ENCODE assay signal across 8 mouse cellular contexts in genomic region chr9:31971801-31972628, GRCm38 (mm10). TPM values are rescaled to one million over a fixed set of nuclear protein-coding genes. Genes with fewer than 3 reads are reported as not detected.
DNase-seq lines count a peak whose midpoint lies in the region; ATAC-seq lines count a peak whose summit lies in the region.

No protein-coding gene starts in this region.

- WGBS in intestine, embryonic 16.5 days = 5% methylated on average over 7 of the region's 7 CpGs

- H3K27ac ChIP-seq in intestine, embryonic 16.5 days (ENCODE audit: low read length) = peak overlapping the region; percentile 54; the same call in 1 of the 2 replicates

- 0 out of 2 replicates have a peak overlapping the region, but pooled peaks have one; percentile 7 for H3K4me2 ChIP-seq in intestine, embryonic 16.5 days (ENCODE audit: low read depth, low read length)

- H3K9ac ChIP-seq in intestine, embryonic 16.5 days (ENCODE audit: low read depth, low read length) = no peak overlapping the region

- peak; percentile 82 to 94 for DNase-seq in adrenal gland, adult (ENCODE audit: inconsistent age in 2 of 2, low spot score in 1 of 2)
- DNase-seq in left cerebral cortex, adult 8-10 months (ENCODE audit: low spot score in 2 of 2) = peak; percentile 34 to 51
- DNase-seq in lung, postnatal 4 days = peak; percentile 71 to 72
- peak; percentile 66 for DNase-seq in right cerebral cortex, postnatal 14 days

- peak; percentile 96 for ATAC-seq in common myeloid progenitor, adult 5-6 weeks (replicated peaks; ENCODE audit: low read depth, poor library complexity, severe bottlenecking)
- peak; percentile 81 for ATAC-seq in granulocyte monocyte progenitor cell, adult 5-6 weeks (replicated peaks; ENCODE audit: poor library complexity, severe bottlenecking)
- ATAC-seq in intestine, embryonic 16.5 days = peak; percentile 97
- no peak for ATAC-seq in erythroblast, adult 5-6 weeks (replicated peaks; ENCODE audit: low FRiP score, poor library complexity, severe bottlenecking)

- H3K9me3 ChIP-seq in intestine, embryonic 16.5 days (ENCODE audit: control insufficient read depth, low read length) = no peaks in the 10 kb centered on the region

- no peaks in the 10 kb centered on the region for H3K27me3 ChIP-seq in intestine, embryonic 16.5 days (replicated peaks; ENCODE audit: control insufficient read depth, insufficient read depth, low read length)

- peaks cover 10% of the 10 kb centered on the region for H3K4me1 ChIP-seq in intestine, embryonic 16.5 days (ENCODE audit: control insufficient read depth, insufficient read depth, low read length)

- H3K36me3 ChIP-seq in intestine, embryonic 16.5 days (ENCODE audit: control insufficient read depth, insufficient read depth, low read length) = no peaks in the 10 kb centered on the region

- H3K4me3 ChIP-seq in intestine, embryonic 16.5 days (ENCODE audit: low read length) = no peak overlapping the region

RNA-seq across cellular contexts. Expression of gene Barx2, which starts 58.8 kb away (rescaled TPM):
- not detected in 2 replicates for total RNA-seq in common myeloid progenitor, adult 5-6 weeks (2017)
- not detected in 2 replicates for total RNA-seq in granulocyte monocyte progenitor cell, adult 5-6 weeks (2014; fragmentation: Nextera tagmentation)
- total RNA-seq in granulocyte monocyte progenitor cell, adult 5-6 weeks (2017) = not detected in 2 replicates
- polyA plus RNA-seq in intestine, embryonic 16.5 days (2015; fragmentation: Nextera tagmentation; extraction: Ambion mirVana) = 0.11 and 0.26 TPM in 2 replicates
- 1 to 10 TPM; 1.5 to 4.9 (median 3.3) TPM for total RNA-seq in left cerebral cortex, adult 8-10 months (2022)
- not detected in 2 replicates for total RNA-seq in erythroblast, adult 5-6 weeks (2015; ENCODE audit: low replicate concordance)
- not detected in 2 replicates for total RNA-seq in erythroblast, adult 5-6 weeks (2017; ENCODE audit: low replicate concordance)
